Mouse (Mus musculus) heart, embryonic 10.5 days (tissue): ENCODE results near the gene Tex2. TPM values are rescaled to one million over a fixed set of nuclear protein-coding genes. Genes with fewer than 3 reads are reported as not detected.
"Not testable (repeated sequence)": the region's sequence is repeated elsewhere in the genome, so short reads cannot be mapped to it uniquely, and the experiment has no call there.

ENCODE experiments used
- DNase-seq: peaks from one replicate; pipeline ENCODE4 v3.0.0-alpha.2; 2017; ENCODE audit warnings: low spot score
- H3K27ac ChIP-seq: fragments of 300-500 bp; sonication (generic); 2 replicates; pipeline ENCODE4 v1.5.1; 2016; ENCODE audit warnings: mild to moderate bottlenecking
- H3K27me3 ChIP-seq: fragments of 300-500 bp; sonication (generic); 2 replicates; pipeline ENCODE4 v1.6.1; 2016; ENCODE audit warnings: mild to moderate bottlenecking; ENCODE audit not compliant: poor library complexity, insufficient read depth, severe bottlenecking
- H3K36me3 ChIP-seq: fragments of 300-500 bp; sonication (generic); 2 replicates; pipeline ENCODE4 v1.6.1; 2016; ENCODE audit warnings: mild to moderate bottlenecking, moderate library complexity
- H3K4me1 ChIP-seq: fragments of 300-500 bp; sonication (generic); 2 replicates; pipeline ENCODE4 v1.6.1; 2016; ENCODE audit warnings: mild to moderate bottlenecking
- H3K4me3 ChIP-seq: fragments of 300-500 bp; sonication (generic); 2 replicates; pipeline ENCODE4 v1.5.1; 2016; ENCODE audit warnings: mild to moderate bottlenecking, moderate library complexity
- H3K9me3 ChIP-seq: fragments of 300-500 bp; sonication (generic); 2 replicates; pipeline ENCODE4 v1.6.1; 2016; ENCODE audit warnings: mild to moderate bottlenecking, moderate library complexity
- WGBS: fragments of 180-500 bp; shearing (Covaris S2); methylation state at CpG from one replicate; pipeline ENCODE4 v1.1.7; 2016; 5-methylcytosine and 5-hydroxymethylcytosine counted together
- polyA plus RNA-seq: library from polyadenylated mRNA; unstranded; fragments of >200 nt; fragmentation: Nextera tagmentation; extraction: Ambion mirVana; gene quantifications from 2 replicates; pipeline ENCODE4 v1.2.1, GENCODE M21; 2016

Gene Tex2
- polyA plus RNA-seq, 1 experiment from 2014 or later, result 12.5 TPM

DNA sequence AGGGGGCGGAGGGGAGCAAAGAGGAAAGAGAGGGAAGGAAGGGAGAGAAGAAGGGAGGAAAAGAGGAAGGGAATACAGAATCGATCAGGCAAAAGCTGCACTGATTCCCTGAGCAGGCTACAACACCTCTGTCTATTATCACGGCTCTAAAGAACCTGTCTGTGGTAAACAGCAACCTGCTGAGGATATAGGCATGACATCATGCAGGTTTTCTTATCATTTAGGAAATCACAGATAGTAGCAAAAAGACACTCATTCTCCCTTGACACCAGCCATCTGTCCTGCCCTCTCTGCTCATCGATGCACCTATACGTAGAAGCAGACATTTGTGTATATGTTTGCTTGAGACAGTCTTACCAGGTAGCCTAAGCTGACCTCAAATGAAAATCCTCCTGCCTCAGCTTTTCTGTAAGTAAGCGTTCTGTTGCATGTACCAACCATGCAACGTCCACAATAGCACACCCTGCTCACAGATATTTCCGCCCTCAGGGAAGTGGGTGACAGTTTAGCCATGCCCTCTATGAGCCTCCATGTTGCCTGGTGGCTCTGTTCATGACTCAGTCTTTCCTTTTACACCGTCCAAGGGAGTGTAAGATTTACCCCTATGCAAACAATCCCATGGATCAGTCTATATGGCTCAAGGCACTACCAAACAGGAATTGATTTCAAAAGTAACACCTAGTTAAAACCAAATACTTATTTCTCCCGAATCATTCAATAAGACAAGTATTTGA lies 25.3 kb downstream of the Tex2 start:
- WGBS, result 77% methylated on average over 10 of the region's 10 CpGs
- no peak overlapping the region for H3K4me3 ChIP-seq
- no peak overlapping the region for H3K27ac ChIP-seq
- peaks cover 41% of the 10 kb centered on the region for H3K4me1 ChIP-seq
- no peaks in the 10 kb centered on the region for H3K27me3 ChIP-seq
- DNase-seq, result no peak
- H3K36me3 ChIP-seq, result peaks cover 6% of the 10 kb centered on the region; the same call in 1 of the 2 replicates
- no peaks in the 10 kb centered on the region for H3K9me3 ChIP-seq

DNA sequence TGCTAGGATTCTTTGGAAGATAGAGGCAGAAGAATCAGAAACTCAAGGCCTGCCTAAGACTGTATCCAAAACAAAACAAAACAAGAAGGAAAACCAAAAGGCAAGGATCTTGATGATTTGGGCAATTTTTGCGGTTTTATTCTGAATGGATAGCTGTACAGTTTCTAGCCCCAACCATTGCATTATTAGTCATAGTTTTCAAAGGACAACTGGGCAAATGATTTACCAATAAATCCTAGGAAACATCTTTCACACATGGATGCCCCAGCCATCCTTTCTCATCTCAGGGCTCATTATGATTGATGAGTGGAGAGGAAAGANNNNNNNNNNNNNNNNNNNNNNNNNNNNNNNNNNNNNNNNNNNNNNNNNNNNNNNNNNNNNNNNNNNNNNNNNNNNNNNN lies 29.4 kb downstream of the Tex2 start:
- peaks cover 31% of the 10 kb centered on the region for H3K4me1 ChIP-seq
- H3K4me3 ChIP-seq, result no peak overlapping the region
- H3K9me3 ChIP-seq, result no peaks in the 10 kb centered on the region
- no peak overlapping the region for H3K27ac ChIP-seq
- WGBS, result 95% methylated on average over 1 of the region's 1 CpGs
- no peak for DNase-seq
- H3K27me3 ChIP-seq, result no peaks in the 10 kb centered on the region
- H3K36me3 ChIP-seq, result no peaks in the 10 kb centered on the region

DNA sequence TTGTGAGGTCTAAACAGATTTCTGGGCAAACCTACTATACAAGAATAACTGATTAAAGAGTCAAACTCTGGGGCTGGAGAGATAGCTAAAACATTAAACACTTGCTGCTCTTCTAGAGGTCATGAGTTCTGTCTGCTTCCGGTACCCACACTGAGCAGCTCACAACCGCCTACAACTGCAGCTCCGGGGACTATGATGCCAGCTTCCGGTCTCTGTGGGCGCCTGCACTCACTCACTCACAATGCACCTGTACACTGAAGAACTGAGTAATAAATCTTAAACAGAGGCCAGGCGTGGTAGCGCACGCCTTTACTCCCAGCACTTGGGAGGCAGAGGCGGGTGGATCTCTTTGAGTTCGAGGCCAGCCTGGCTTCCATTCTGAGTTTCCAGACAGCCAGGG lies 31.9 kb downstream of the Tex2 start:
- Histone ChIP-seq H3K36me3 (no peaks in the 10 kb centered on the region), H3K4me1 (peaks cover 25% of the 10 kb centered on the region), H3K27me3 (no peaks in the 10 kb centered on the region), H3K27ac (no peak overlapping the region), H3K9me3 (no peaks in the 10 kb centered on the region), H3K4me3 (no peak overlapping the region)
- 92% methylated on average over 10 of the region's 10 CpGs for WGBS
- no peak for DNase-seq

DNA sequence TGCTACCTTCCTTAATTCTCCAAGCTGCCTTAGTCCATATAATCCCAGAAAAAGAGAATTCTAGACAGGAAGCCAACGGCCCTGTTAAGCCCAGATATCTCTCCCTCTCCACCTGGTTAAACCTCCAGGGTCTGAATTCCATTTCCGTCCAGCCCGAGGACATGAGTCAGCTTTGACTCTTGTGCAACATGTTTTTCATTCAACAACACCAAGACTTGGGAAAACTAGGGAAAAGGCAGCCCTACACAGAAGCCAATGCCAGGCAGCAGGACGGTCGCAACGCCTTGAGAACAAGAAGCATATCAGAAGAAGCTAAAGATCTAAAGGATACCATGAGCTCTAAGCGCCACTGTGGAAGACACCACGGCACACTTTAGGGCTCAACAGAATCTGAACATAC lies 32.8 kb downstream of the Tex2 start:
- 86% methylated on average over 8 of the region's 8 CpGs for WGBS
- no peaks in the 10 kb centered on the region for H3K27me3 ChIP-seq
- H3K4me3 ChIP-seq, result no peak overlapping the region
- H3K27ac ChIP-seq, result no peak overlapping the region
- H3K36me3 ChIP-seq, result no peaks in the 10 kb centered on the region
- no peaks in the 10 kb centered on the region for H3K9me3 ChIP-seq
- peaks cover 33% of the 10 kb centered on the region for H3K4me1 ChIP-seq
- DNase-seq, result no peak

DNA sequence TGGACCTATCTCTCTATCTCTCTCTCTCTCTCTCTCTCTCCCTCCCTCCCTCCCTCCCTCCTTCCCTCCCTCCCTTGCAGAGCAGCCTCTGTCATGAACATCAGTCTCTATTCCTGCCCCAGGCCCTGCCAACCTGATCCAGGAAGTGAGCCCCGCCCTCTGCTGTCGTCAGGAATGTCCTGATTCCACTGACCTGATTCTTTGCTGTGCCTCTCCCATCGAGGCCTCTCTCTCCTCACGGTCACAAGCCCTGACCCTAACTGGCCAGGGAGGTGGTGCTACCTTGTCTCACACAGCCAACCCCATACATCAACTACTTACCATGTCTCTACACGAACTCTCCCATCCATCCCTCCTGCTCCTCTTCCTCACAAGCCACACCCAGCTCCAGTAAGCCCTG lies 33.3 kb downstream of the Tex2 start:
- no peak overlapping the region for H3K4me3 ChIP-seq
- no peak overlapping the region for H3K27ac ChIP-seq
- no peaks in the 10 kb centered on the region for H3K9me3 ChIP-seq
- H3K27me3 ChIP-seq, result no peaks in the 10 kb centered on the region
- peaks cover 38% of the 10 kb centered on the region for H3K4me1 ChIP-seq
- H3K36me3 ChIP-seq, result no peaks in the 10 kb centered on the region
- no peak for DNase-seq
- WGBS, result 47% methylated on average over 5 of the region's 5 CpGs

DNA sequence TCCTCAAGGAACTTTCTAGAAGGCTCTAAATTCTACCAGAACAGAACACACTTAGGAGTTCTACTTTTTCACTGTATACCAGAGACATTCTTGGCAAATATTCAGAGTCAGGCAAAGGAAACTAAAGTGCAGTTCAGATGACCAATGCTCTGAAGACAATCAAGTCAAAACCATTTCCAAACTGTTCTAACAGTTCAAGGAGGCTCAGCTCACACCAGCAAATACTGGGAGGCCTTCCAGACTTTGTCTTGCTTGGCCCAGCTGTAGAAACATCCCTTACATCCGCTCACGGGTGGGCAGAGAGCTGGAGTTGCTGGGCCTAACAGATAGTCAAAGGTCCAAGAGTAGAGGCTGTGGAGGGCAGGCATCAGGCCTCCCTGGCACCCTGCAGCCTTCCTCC lies 34.1 kb downstream of the Tex2 start:
- DNase-seq, result no peak
- 83% methylated on average over 2 of the region's 2 CpGs for WGBS

DNA sequence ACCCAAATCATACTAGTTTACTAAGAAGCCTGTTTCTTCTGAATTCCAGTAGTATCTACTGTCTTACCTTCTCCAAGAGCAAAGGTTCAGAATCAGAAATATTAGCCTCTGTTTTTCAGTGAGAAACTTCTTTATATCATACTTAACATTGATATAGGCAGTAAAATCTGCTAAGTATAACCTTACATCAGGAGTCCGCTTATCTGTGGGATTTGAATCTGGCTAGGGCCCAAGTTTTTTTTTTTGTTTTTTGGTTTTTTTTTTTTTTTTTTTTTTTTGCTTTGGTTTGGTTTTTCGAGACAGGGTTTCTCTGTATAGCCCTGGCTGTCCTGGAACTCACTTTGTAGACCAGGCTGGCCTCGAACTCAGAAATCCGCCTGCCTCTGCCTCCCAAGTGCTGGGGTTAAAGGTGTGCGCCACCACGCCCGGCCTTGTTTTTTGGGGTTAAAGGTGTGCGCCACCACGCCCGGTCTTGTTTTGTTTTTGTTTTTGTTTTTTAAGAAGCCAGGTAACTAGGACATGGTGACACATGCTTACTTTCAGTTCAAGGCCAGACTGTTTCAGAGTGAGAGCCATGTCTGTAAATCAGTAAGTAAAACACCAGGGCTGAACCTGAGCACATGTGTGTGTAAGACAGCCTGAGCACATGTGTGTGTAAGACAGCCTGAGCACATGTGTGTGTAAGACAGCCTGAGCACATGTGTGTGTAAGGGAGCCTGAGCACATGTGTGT lies 35.4 kb downstream of the Tex2 start:
- peaks cover 57% of the 10 kb centered on the region for H3K4me1 ChIP-seq
- not testable (repeated sequence) for H3K27ac ChIP-seq, H3K27me3 ChIP-seq, H3K9me3 ChIP-seq, DNase-seq, H3K4me3 ChIP-seq, H3K36me3 ChIP-seq
- WGBS, result 90% methylated on average over 10 of the region's 10 CpGs

More for the DNA sequence above, 34.1 kb downstream of the Tex2 start:
- H3K27ac ChIP-seq, result no peak overlapping the region
- no peaks in the 10 kb centered on the region for H3K27me3 ChIP-seq
- no peak overlapping the region for H3K4me3 ChIP-seq
- peaks cover 46% of the 10 kb centered on the region for H3K4me1 ChIP-seq
- no peaks in the 10 kb centered on the region for H3K9me3 ChIP-seq
- no peaks in the 10 kb centered on the region for H3K36me3 ChIP-seq

DNA sequence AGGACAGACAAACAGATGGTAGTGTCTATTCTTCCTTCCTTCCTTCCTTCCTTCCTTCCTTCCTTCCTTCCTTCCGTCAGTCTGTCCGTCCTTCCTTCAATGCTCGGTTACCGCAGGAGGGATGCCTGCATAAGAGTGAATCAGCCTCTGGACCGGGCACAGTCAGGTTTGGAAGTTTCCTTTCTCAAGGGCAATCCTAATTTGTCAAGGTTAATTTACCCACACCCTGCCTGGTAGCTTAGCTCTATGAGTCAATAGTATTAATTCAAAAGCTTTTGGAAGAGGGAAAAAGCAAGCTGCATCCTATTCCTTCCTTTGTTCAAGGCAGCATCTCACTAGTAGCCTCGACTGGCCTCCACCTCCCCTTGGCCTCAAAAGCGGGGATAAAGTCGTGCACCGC lies 38.8 kb downstream of the Tex2 start:
- no peak overlapping the region for H3K27ac ChIP-seq
- 0 out of 2 replicates have a peak, but pooled peaks cover under 1% of the 10 kb centered on the region for H3K27me3 ChIP-seq
- peaks cover 74% of the 10 kb centered on the region for H3K4me1 ChIP-seq
- no peaks in the 10 kb centered on the region for H3K36me3 ChIP-seq
- DNase-seq, result no peak
- no peaks in the 10 kb centered on the region for H3K9me3 ChIP-seq
- WGBS, result 79% methylated on average over 9 of the region's 9 CpGs
- no peak overlapping the region for H3K4me3 ChIP-seq

DNA sequence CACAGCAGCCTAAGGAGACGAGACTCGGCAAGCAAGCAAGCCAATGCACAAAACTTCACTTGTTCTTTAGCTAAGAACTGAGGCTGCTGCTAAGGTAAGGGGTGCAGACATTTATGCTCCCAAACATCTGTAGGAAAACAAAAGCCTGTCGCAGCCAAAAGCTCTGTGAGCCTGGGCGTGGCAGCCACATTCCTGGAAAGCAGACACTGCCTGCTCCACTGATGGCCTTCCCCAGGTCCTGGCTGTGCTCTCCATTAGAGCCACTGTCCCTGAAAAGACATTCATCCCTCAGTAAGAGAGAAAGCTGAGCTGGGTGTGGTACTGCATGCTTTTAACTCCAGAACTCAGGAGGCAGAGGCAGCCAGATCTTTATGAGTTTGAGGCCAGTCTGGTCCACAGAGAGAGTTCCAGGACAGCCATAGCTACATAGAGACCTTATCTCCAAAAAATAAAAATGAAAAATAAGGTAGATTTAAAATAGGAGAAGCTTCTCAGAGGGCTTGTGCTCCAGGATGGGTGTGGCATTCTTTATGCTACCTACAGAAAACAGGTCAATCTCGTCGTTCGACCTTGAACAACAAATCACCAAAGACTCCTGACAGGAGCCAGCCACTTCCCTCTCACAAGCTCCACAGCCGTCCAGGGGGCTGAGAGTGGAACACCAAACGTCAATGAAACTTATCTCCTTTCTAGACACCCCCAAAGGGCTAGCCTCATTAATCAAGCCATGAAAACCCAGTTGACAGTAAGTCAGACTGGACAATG lies 39.6 kb downstream of the Tex2 start:
- H3K4me3 ChIP-seq, result no peak overlapping the region
- peak overlapping the region; percentile 69 for H3K27ac ChIP-seq
- 45% methylated on average over 9 of the region's 9 CpGs for WGBS
- H3K4me1 ChIP-seq, result peaks cover 82% of the 10 kb centered on the region
- H3K27me3 ChIP-seq, result 0 out of 2 replicates have a peak, but pooled peaks cover 4% of the 10 kb centered on the region
- DNase-seq, result no peak
- no peaks in the 10 kb centered on the region for H3K36me3 ChIP-seq
- H3K9me3 ChIP-seq, result no peaks in the 10 kb centered on the region

DNA sequence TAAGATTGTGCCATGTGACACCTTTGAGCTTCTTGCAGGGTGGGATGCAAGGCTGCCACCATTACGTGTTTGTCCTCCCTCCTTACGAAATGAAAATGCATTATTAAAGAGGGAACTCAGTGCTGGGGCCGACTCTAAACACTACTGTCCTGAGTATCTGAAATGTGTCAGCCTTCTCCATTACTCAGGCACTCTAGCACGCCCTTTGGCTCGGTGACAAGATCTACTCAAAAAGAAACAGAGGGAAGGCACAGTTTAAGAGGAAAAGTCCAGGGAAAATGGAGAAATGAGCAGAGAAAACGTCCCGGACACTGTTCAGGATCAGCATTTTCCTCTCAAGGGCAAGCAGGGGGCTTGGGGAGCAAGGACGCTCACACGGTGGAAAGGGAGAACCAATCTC lies 40.3 kb downstream of the Tex2 start:
- H3K4me1 ChIP-seq, result peaks cover 89% of the 10 kb centered on the region
- H3K36me3 ChIP-seq, result peaks cover 5% of the 10 kb centered on the region; the same call in 1 of the 2 replicates
- H3K4me3 ChIP-seq, result no peak overlapping the region
- 66% methylated on average over 9 of the region's 9 CpGs for WGBS
- peak overlapping the region; percentile 69 for H3K27ac ChIP-seq
- 0 out of 2 replicates have a peak, but pooled peaks cover 4% of the 10 kb centered on the region for H3K27me3 ChIP-seq
- H3K9me3 ChIP-seq, result no peaks in the 10 kb centered on the region
- no peak for DNase-seq

DNA sequence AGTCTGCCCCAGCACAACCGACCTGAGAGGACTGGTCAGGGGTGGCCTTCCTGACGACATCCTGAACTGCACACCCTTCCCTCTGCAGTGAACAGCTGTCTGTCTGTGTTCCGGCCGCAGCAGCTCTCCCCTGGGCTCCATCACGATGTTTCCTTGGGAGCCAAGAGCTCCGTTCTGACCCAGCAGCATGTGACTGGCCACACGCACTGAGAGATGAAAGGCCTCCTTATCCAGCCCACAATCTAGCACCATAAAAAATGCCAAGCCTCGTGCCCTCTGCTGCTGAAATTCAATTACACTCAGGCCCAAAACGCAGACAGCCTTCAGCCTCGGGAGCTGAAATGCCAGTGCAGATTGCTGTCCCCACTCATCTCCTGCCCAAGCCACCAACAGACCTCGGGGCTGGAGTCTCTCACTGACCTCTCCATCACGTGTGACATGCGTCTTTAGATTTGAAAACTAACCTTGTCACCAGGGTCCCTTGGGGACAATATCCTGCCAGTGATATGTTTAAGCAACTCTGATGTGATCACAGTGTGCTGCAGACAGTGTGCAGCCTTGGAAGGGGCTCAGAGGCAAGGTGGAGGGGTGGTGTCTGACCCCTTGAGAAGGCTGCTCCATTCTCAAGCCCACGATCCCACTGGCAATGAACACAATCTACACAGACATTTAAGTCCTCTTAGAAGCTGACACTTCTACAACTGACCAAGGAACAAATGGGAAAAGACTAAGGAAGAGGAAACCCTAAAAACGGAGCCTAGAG lies 41.0 kb downstream of the Tex2 start:
- Histone ChIP-seq H3K4me3 (no peak overlapping the region), H3K36me3 (peaks cover 13% of the 10 kb centered on the region), H3K27me3 (0 out of 2 replicates have a peak, but pooled peaks cover 4% of the 10 kb centered on the region), H3K4me1 (peaks cover 96% of the 10 kb centered on the region), H3K9me3 (no peaks in the 10 kb centered on the region), H3K27ac (peak overlapping the region; percentile 69)
- 39% methylated on average over 15 of the region's 15 CpGs for WGBS
- DNase-seq, result no peak
